Mouse (Mus musculus) embryonic facial prominence, embryonic 15.5 days (tissue): ENCODE measurements around the gene Ank3. TPM values are rescaled to one million over a fixed set of nuclear protein-coding genes. Genes with fewer than 3 reads are reported as not detected.
A peak's percentile ranks its signal among the peaks of the same experiment; 100 is the strongest.

Source experiments
- ATAC-seq: fragments of 200-750 bp; cut with Nextera tagmentation; 2 replicates; pipeline ENCODE4 v1.8.0; 2017; ENCODE audit warnings: low read depth, moderate TSS enrichment; ENCODE audit not compliant: insufficient number of reproducible peaks, low FRiP score, low TSS enrichment
- H3K27ac ChIP-seq: fragments of 300-500 bp; sonication (generic); replicated peaks from 2 replicates; pipeline ENCODE4 v1.5.1; 2015; ENCODE audit warnings: mild to moderate bottlenecking, inconsistent platforms
- H3K27me3 ChIP-seq: fragments of 300-500 bp; sonication (generic); 2 replicates; pipeline ENCODE4 v1.6.1; 2015; ENCODE audit warnings: inconsistent platforms
- H3K36me3 ChIP-seq: fragments of 300-500 bp; sonication (generic); 2 replicates; pipeline ENCODE4 v1.6.1; 2015; ENCODE audit warnings: mild to moderate bottlenecking, inconsistent platforms
- H3K4me1 ChIP-seq: fragments of 300-500 bp; sonication (generic); 2 replicates; pipeline ENCODE4 v1.6.1; 2015; ENCODE audit warnings: inconsistent platforms
- H3K4me2 ChIP-seq: fragments of 300-500 bp; sonication (generic); replicated peaks from 2 replicates; pipeline ENCODE4 v1.6.1; 2015; ENCODE audit warnings: mild to moderate bottlenecking, inconsistent platforms
- H3K4me3 ChIP-seq: fragments of 300-500 bp; sonication (generic); replicated peaks from 2 replicates; pipeline ENCODE4 v1.5.1; 2015; ENCODE audit warnings: mild to moderate bottlenecking, inconsistent platforms
- H3K9ac ChIP-seq: fragments of 300-500 bp; sonication (generic); 2 replicates; pipeline ENCODE4 v1.6.1; 2015; ENCODE audit warnings: inconsistent platforms
- H3K9me3 ChIP-seq: fragments of 300-500 bp; sonication (generic); replicated peaks from 2 replicates; pipeline ENCODE4 v1.6.1; 2016; ENCODE audit warnings: inconsistent platforms
- WGBS: fragments of 180-500 bp; shearing (Covaris S2); methylation state at CpG from one replicate; pipeline ENCODE4 v1.1.7; 2015; 5-methylcytosine and 5-hydroxymethylcytosine counted together
- polyA plus RNA-seq: library from polyadenylated mRNA; unstranded; fragments of >200 nt; fragmentation: Nextera tagmentation; extraction: Ambion mirVana; gene quantifications from 2 replicates; pipeline ENCODE4 v1.2.1, GENCODE M21; 2015

The Ank3 gene
- polyA plus RNA-seq, 1 experiment from 2014 or later, result 24.3 TPM

- 67% methylated on average over 3 of the region's 3 CpGs for WGBS
- no peak for ATAC-seq
Measured at GRCm38 (mm10) chr10:70065191-70065590, 666.6 kb downstream of the Ank3 start.

GRCm38 (mm10) chr10:70066497-70067168, 668.1 kb downstream of the Ank3 start:
- WGBS, result 56% methylated on average over 8 of the region's 8 CpGs
- 0 out of 2 replicates have a peak, but pooled peaks cover 6% of the 10 kb centered on the region for H3K4me1 ChIP-seq
- H3K4me3 ChIP-seq, result no peak overlapping the region
- no peaks in the 10 kb centered on the region for H3K27me3 ChIP-seq
- no peak overlapping the region for H3K9ac ChIP-seq
- H3K4me2 ChIP-seq, result no peak overlapping the region
- H3K36me3 ChIP-seq, result no peaks in the 10 kb centered on the region
- ATAC-seq, result 0 out of 2 replicates have a peak, but pooled peaks have one; percentile 29
- no peaks in the 10 kb centered on the region for H3K9me3 ChIP-seq
- H3K27ac ChIP-seq, result no peak overlapping the region

More at GRCm38 (mm10) chr10:70065191-70065590, 666.6 kb downstream of the Ank3 start:
- H3K4me1 ChIP-seq, result peaks cover 12% of the 10 kb centered on the region; the same call in 1 of the 2 replicates
- no peak overlapping the region for H3K27ac ChIP-seq
- no peaks in the 10 kb centered on the region for H3K9me3 ChIP-seq
- H3K9ac ChIP-seq, result no peak overlapping the region
- H3K27me3 ChIP-seq, result no peaks in the 10 kb centered on the region
- H3K4me3 ChIP-seq, result no peak overlapping the region
- H3K4me2 ChIP-seq, result no peak overlapping the region
- no peaks in the 10 kb centered on the region for H3K36me3 ChIP-seq

- H3K27ac ChIP-seq, result no peak overlapping the region
- H3K9ac ChIP-seq, result no peak overlapping the region
- H3K4me2 ChIP-seq, result no peak overlapping the region
- H3K36me3 ChIP-seq, result no peaks in the 10 kb centered on the region
- H3K4me3 ChIP-seq, result no peak overlapping the region
- WGBS, result 56% methylated on average over 6 of the region's 6 CpGs
- no peaks in the 10 kb centered on the region for H3K27me3 ChIP-seq
- no peaks in the 10 kb centered on the region for H3K9me3 ChIP-seq
- peak; percentile 39; the same call in 1 of the 2 replicates for ATAC-seq
- 0 out of 2 replicates have a peak, but pooled peaks cover 6% of the 10 kb centered on the region for H3K4me1 ChIP-seq
Measured at GRCm38 (mm10) chr10:70067169-70068115, 668.9 kb downstream of the Ank3 start.

- H3K4me2 ChIP-seq, result no peak overlapping the region
- no peak overlapping the region for H3K27ac ChIP-seq
- no peak overlapping the region for H3K4me3 ChIP-seq
- H3K4me1 ChIP-seq, result 0 out of 2 replicates have a peak, but pooled peaks cover 6% of the 10 kb centered on the region
- no peaks in the 10 kb centered on the region for H3K36me3 ChIP-seq
- no peak for ATAC-seq
- H3K9ac ChIP-seq, result no peak overlapping the region
- no peaks in the 10 kb centered on the region for H3K27me3 ChIP-seq
- 54% methylated on average over 6 of the region's 6 CpGs for WGBS
- H3K9me3 ChIP-seq, result no peaks in the 10 kb centered on the region
Measured at GRCm38 (mm10) chr10:70069321-70069720, 670.7 kb downstream of the Ank3 start.

- Histone ChIP-seq H3K4me1 (0 out of 2 replicates have a peak, but pooled peaks cover 6% of the 10 kb centered on the region), H3K9me3 (no peaks in the 10 kb centered on the region), H3K36me3 (no peaks in the 10 kb centered on the region), H3K4me2 (no peak overlapping the region), H3K9ac (no peak overlapping the region), H3K27me3 (no peaks in the 10 kb centered on the region), H3K27ac (no peak overlapping the region), H3K4me3 (no peak overlapping the region)
- ATAC-seq, result no peak
- 73% methylated on average over 4 of the region's 4 CpGs for WGBS
Measured at GRCm38 (mm10) chr10:70071334-70071733, 672.8 kb downstream of the Ank3 start.

Other genes starting within 250 kb of the Ank3 start
- 28.4 and 33.1 TPM in 2 replicates for gene Rhobtb1, start 247.3 kb upstream of the Ank3 start, polyA plus RNA-seq
- 3.0 and 3.2 TPM in 2 replicates for gene A930033H14Rik, start 185.7 kb upstream of the Ank3 start, polyA plus RNA-seq
- gene Cdk1, start 45.8 kb upstream of the Ank3 start, polyA plus RNA-seq, result 349 and 373 TPM in 2 replicates